Mouse (Mus musculus) kidney, adult 18-20 months (tissue): Measurements from ENCODE around the gene Rbm38.

ENCODE experiments used
- DNase-seq: peaks from one replicate; pipeline ENCODE4 v3.0.0; 2021

The Rbm38 gene

GRCm38 (mm10) chr2:173061443-173062351 is 41.4 kb downstream of the Rbm38 start:
- no peak for DNase-seq

DNA sequence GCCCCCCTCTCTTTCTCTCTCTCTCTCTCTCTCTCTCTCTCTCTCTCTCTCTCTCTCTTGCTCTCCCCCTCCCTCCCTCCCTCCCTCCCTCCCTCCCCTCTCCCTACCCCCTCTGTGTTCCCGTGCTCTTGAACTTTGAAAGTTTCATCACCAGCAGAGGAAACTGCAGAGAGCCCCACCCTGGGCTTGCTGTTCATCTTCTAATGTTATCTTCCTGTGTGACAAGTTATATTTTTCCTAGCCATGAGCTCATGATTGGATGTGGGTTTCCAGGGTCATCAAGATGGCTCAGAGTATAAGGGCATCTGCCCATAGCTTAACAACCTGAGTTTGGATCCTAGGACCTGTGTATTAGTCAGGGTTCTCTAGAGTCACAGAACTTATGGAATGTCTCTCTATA is 42.9 kb downstream of the Rbm38 start:
- DNase-seq: no peak

DNA sequence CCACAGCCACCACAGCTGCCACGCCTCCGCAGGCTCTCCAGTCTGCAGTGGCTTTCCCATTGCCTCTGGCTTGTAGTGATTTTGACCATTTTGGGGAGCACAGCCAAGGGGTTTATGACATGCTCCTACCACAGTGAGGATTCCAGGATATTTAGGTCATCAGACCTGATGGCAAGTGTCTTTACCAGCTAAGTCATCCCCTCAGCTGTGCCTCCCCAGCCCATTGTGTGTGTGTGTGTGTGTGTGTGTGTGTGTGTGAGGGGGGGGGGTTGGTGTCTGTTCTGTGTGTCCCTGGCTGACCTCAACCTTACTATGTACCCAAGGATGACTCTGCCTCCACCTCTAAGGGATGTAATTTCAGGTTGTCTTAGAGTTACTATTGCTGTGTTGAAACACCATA is 44.6 kb downstream of the Rbm38 start:
- DNase-seq: no peak

- no peak for DNase-seq
Observed at GRCm38 (mm10) chr2:173072948-173073347, 52.6 kb downstream of the Rbm38 start.

DNA sequence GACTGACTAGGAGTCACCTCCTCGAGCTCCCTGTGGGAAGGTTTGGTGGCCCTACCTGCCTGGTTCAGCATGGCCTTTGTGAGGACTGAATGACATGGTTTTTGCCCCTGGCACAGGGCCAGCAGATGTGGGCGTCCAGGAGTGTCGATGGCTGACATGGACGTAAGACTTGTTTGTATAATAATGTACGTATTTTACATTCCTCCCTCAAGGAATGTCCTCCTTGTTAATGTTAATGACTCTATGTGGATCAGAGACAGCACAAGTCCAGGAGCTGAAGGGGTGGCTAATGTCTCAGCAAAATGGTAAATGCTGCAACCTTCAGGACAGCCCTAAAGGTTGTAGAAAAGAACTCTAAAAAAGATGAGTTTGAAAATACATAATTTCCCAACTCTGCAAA is 53.4 kb downstream of the Rbm38 start:
- no peak for DNase-seq

DNA sequence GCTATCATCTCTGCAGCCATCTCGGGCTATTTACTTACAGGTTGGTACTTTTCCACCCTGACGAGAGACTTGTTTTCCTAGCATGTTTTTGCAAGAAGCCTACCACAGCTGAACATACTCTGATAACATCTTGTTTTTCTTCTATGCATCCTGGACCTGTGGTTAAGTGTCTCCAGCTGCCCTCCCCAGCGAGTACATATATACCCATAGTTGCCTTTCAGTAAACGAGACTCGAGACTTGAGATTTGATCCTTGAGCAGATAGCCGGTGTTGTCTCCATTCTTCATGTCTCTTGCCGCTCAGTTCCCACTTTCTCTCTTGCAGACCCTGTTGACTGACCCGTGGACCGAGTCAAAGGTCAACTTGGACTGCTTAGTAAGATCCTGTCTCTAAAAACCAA is 56.6 kb downstream of the Rbm38 start:
- DNase-seq: no peak

DNA sequence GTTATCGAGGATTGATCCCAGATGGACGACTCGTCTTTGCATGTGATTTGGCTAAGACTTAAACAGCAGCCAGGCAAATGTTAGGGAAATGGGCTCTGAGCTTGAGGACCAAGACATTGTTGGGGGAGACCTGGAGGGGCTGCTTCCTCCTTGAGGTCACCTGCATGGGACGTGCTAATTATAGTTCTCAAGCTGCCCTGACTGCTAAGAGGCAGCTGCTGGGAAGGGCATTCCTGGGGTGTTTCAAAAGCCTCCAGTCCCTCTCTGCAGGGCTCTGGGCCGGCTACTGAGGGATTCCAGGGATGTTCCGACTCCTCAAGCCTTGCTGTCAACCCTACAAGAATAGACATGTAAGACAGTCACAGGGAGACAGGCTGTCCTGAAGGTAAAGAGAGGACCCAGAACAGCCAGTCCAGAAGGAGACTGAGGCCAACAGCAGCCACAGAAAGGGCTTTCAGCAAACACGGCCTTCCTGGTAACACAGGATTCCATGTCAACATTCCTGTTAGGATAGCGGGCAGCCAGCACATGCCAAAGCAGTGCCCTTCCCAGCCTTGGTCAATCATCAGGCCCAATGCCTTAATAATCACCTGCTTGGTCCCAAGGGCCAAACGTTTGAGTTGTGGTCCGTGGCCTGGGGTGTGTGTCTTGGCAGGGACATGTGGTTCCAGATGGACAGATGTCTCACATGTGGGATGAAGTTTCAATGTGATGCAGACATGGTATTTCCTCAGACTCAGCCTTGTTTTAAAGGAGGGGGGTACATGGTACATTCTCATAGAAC is 59.7 kb downstream of the Rbm38 start:
- no peak for DNase-seq

- peak; percentile 83 for DNase-seq
Observed at GRCm38 (mm10) chr2:173080785-173081241, 60.5 kb downstream of the Rbm38 start.

DNA sequence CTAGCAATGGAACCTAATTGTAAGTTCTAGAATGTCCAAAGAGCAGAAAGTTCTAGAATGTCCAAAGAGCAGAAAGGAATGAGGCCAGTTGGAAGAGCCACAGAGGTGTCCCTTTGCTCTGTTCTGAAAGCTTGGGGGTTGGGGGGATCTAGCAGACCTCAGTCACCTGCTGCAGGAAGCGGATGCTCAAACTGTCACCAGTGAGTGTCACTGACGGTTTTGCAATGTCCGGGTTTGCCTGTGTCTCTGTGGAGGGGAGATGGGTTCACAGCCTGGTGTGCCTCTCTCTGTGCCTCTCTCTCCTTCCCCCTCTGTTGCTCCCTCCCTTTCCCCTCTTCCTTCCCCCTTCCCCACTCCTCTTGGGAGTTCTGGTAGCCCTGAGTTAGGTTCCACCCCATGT is 62.4 kb downstream of the Rbm38 start:
- DNase-seq: no peak

GRCm38 (mm10) chr2:173083106-173083505 is 62.8 kb downstream of the Rbm38 start:
- no peak for DNase-seq

- DNase-seq: no peak
Observed at GRCm38 (mm10) chr2:173083712-173084475, 63.6 kb downstream of the Rbm38 start.
